Mouse (Mus musculus) olfactory bulb, adult 2 months (tissue): ENCODE data around the gene Tbc1d24.

Experiments used
- CTCF ChIP-seq: fragments of 200-500 bp; IDR thresholded peaks from 2 replicates; pipeline ENCODE4 v1.5.1; 2012; ENCODE audit warnings: low read depth, mild to moderate bottlenecking, low read length, moderate library complexity; ENCODE audit not compliant: insufficient read depth
- POLR2A ChIP-seq: fragments of 200-500 bp; IDR thresholded peaks from 2 replicates; pipeline ENCODE4 v1.6.1; 2012; ENCODE audit warnings: mild to moderate bottlenecking, low read depth, low read length, moderate library complexity; ENCODE audit not compliant: insufficient read depth

GRCm38 (mm10) chr17:24127592-24127991 is 77.8 kb downstream of the Tbc1d24 start:
- TF ChIP-seq CTCF (no peak), POLR2A (no peak)
